Mouse (Mus musculus) intestine, embryonic 16.5 days (tissue): ENCODE measurements around the gene Vangl1. TPM values are rescaled to one million over a fixed set of nuclear protein-coding genes. Genes with fewer than 3 reads are reported as not detected.
A peak's percentile ranks its signal among the peaks of the same experiment; 100 is the strongest.

Experiments used
- ATAC-seq: fragments of 200-750 bp; cut with Nextera tagmentation; 2 replicates; pipeline ENCODE4 v1.8.0; 2017; ENCODE audit warnings: moderate TSS enrichment, moderate library complexity
- H3K27ac ChIP-seq: fragments of 300-500 bp; sonication (generic); 2 replicates; pipeline ENCODE4 v1.5.1; 2014; ENCODE audit warnings: mild to moderate bottlenecking, low read length
- H3K27me3 ChIP-seq: fragments of 300-500 bp; sonication (generic); replicated peaks from 2 replicates; pipeline ENCODE4 v1.6.1; 2014; ENCODE audit warnings: low read length, control low read depth, mixed read lengths; ENCODE audit not compliant: control insufficient read depth, insufficient read depth
- H3K36me3 ChIP-seq: fragments of 300-500 bp; sonication (generic); 2 replicates; pipeline ENCODE4 v1.6.1; 2014; ENCODE audit warnings: low read length, control low read depth; ENCODE audit not compliant: control insufficient read depth, insufficient read depth
- H3K4me1 ChIP-seq: fragments of 300-500 bp; sonication (generic); 2 replicates; pipeline ENCODE4 v1.6.1; 2014; ENCODE audit warnings: low read length, control low read depth, mixed read lengths; ENCODE audit not compliant: control insufficient read depth, insufficient read depth
- H3K4me2 ChIP-seq: fragments of 300-500 bp; sonication (generic); 2 replicates; pipeline ENCODE4 v1.6.1; 2014; ENCODE audit warnings: low read depth, low read length, control low read depth
- H3K4me3 ChIP-seq: fragments of 300-500 bp; sonication (generic); 2 replicates; pipeline ENCODE4 v1.5.1; 2014; ENCODE audit warnings: mild to moderate bottlenecking, low read length
- H3K9ac ChIP-seq: fragments of 300-500 bp; sonication (generic); 2 replicates; pipeline ENCODE4 v1.6.1; 2014; ENCODE audit warnings: low read depth, low read length
- H3K9me3 ChIP-seq: fragments of 300-500 bp; sonication (generic); 2 replicates; pipeline ENCODE4 v1.6.1; 2016; ENCODE audit warnings: low read length, control low read depth; ENCODE audit not compliant: control insufficient read depth
- WGBS: fragments of 180-500 bp; shearing (Covaris S2); extraction: QIAGEN DNeasy Blood & Tissue Kit; methylation state at CpG from one replicate; pipeline ENCODE4 v1.1.7; 2014; 5-methylcytosine and 5-hydroxymethylcytosine counted together
- polyA plus RNA-seq: library from polyadenylated mRNA; unstranded; fragments of >200 nt; fragmentation: Nextera tagmentation; extraction: Ambion mirVana; gene quantifications from 2 replicates; pipeline ENCODE4 v1.2.1, GENCODE M21; 2015

The Vangl1 gene
- polyA plus RNA-seq, 1 experiment from 2014 or later, result 18.7 TPM

DNA sequence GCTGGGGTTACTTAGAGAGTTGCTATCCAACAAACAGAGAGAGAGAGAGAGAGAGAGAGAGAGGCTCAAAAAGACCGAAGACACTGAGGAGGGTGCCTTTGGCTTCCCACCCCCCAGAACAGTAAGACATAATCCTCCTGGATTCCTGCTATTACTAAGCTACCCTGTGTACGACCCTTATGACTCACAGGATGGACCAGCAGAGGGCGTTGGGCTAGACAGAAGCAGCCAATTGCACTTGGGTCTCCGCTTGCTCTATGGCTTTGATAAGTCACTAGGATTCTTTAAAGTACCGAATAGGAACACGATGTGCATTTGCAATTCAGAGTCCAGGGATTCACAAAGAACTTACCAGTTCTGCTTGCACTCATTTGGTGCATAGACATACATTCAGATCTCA lies 74.0 kb downstream of the Vangl1 start:
- Histone ChIP-seq H3K4me2 (no peak overlapping the region), H3K9me3 (no peaks in the 10 kb centered on the region), H3K27ac (no peak overlapping the region), H3K36me3 (no peaks in the 10 kb centered on the region), H3K4me1 (peaks cover 3% of the 10 kb centered on the region; the same call in 1 of the 2 replicates), H3K9ac (no peak overlapping the region), H3K4me3 (no peak overlapping the region), H3K27me3 (no peaks in the 10 kb centered on the region)
- no peak for ATAC-seq
- WGBS, result 75% methylated on average over 6 of the region's 6 CpGs

DNA sequence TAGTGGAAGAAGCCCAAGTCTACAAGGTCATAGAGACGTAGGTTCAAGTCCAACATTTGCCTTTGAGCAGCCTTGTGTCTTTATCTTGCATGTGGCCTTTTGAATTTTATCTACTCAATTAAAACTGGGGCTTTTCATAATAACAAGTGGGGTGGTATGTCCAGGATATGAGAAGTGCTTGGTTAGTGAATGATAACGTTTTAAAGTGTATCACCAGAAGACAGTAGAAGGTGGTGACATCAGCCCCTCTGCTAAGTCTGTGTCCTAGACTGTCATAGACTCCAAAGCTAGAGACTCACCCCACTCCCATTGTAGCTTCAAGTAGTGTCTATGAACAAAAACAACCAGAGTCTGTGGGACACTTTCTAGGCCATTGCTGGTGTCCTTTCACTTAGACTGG lies 76.3 kb downstream of the Vangl1 start:
- Histone ChIP-seq H3K4me1 (no peaks in the 10 kb centered on the region), H3K27ac (no peak overlapping the region), H3K9me3 (no peaks in the 10 kb centered on the region), H3K4me2 (no peak overlapping the region), H3K9ac (no peak overlapping the region), H3K4me3 (no peak overlapping the region), H3K36me3 (no peaks in the 10 kb centered on the region), H3K27me3 (no peaks in the 10 kb centered on the region)
- no peak for ATAC-seq
- 89% methylated on average over 2 of the region's 2 CpGs for WGBS

DNA sequence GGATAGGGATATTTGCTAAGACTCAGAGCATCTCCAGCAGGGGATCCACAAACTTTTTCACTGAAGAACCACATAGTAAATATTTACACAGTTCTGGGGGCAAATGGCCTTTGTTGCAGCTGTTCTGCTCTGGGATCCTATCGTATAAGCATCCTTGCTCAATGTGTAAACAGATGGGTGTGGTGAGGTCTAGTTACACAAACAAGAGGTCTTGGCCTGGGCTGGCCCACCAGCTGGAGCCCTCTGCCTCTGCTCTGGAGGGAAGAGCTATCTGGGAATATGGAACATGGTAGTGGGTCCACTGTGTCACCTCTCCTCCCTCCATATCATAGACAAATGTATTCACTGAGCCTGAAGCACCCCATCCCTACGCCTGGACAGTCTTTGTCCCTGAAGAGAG lies 77.4 kb downstream of the Vangl1 start:
- H3K4me1 ChIP-seq, result no peaks in the 10 kb centered on the region
- no peaks in the 10 kb centered on the region for H3K36me3 ChIP-seq
- H3K27ac ChIP-seq, result no peak overlapping the region
- no peak overlapping the region for H3K4me3 ChIP-seq
- ATAC-seq, result peak; percentile 66
- 58% methylated on average over 2 of the region's 2 CpGs for WGBS
- H3K9me3 ChIP-seq, result no peaks in the 10 kb centered on the region
- H3K27me3 ChIP-seq, result no peaks in the 10 kb centered on the region
- H3K9ac ChIP-seq, result no peak overlapping the region
- no peak overlapping the region for H3K4me2 ChIP-seq

DNA sequence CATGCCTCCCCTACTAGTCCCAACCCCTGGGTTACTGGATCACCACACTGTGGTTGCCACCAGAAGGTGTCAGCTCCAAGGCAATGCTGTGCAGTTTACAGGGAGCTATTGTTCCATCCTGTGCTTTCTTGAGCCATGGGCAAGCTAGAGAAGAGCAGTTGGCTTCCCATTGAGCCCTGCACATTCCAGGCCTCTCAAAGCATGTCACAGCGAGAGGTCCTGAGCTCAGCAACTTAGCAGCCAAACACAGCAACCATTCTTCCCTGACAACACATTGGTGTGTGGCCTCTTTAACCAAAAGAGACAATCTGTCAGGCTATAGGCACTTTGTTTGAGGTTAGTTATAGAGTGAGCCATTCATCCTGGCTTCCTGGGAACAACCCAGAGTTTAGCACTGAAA lies 78.9 kb downstream of the Vangl1 start:
- Histone ChIP-seq H3K4me1 (no peaks in the 10 kb centered on the region), H3K27ac (no peak overlapping the region), H3K9ac (no peak overlapping the region), H3K27me3 (no peaks in the 10 kb centered on the region), H3K4me2 (no peak overlapping the region), H3K4me3 (no peak overlapping the region), H3K36me3 (no peaks in the 10 kb centered on the region), H3K9me3 (no peaks in the 10 kb centered on the region)
- WGBS, result 70% methylated on average over 1 of the region's 1 CpGs
- ATAC-seq, result no peak

DNA sequence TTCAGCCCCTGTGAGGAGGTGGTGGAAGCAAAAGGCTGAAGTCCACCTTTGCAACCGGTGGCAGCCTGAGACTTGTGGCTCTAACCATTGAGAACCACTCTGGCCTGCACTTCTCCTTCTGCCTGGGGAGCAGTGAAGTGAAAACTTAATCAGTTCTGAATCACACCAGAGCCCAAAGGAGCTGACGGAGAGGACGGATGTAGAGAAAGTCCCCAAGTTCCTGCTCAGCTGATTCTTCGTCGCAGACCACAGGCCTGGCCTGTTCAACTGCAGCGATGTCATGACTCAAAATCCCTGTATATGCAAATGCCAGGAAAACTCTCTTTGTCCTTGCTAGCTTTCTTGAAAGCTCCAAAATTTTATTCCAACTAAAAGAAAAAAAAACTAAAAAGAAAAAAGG lies 80.8 kb downstream of the Vangl1 start:
- Histone ChIP-seq H3K4me1 (no peaks in the 10 kb centered on the region), H3K9me3 (no peaks in the 10 kb centered on the region), H3K4me2 (no peak overlapping the region), H3K36me3 (no peaks in the 10 kb centered on the region), H3K27me3 (no peaks in the 10 kb centered on the region), H3K9ac (no peak overlapping the region), H3K27ac (no peak overlapping the region), H3K4me3 (no peak overlapping the region)
- WGBS, result 70% methylated on average over 6 of the region's 6 CpGs
- ATAC-seq, result no peak

DNA sequence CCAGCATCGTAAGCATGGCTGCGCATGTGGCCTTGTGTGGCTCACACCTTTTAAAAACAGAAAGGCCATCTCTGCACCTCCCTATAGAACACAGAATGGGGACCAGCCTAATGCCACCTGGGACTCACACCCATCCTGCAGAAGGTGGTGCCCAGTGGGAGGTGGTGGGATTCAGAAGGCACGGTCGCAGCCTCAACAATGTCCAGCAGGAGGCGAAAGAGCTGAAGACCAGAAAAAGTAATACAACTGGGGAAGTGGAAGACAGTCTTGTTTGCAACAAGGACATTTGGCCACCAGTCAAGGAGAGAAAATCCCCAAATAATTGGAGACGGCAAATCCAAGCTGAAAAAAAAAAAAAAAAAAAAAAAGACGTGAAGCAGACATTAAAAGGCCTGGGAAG lies 82.4 kb downstream of the Vangl1 start:
- no peak for ATAC-seq
- 73% methylated on average over 7 of the region's 7 CpGs for WGBS

DNA sequence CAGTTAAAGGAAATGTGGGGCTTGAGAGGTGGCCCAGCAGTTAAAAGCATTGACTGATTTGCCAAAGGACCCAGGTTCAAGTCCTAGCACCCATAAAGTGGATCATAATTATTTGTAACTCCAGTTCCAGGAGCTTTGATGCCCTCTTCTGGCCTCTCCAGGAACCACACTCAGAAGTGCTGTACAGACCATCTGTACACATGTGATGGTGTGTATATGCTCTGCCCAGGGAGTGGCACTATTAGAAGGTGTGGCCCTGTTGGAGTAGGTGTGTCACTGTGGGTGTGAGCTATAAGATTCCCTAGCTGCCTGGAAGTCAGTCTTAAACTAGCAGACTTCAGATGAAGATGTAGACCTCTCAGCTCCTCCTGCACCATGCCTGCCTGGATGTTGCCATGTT lies 83.5 kb downstream of the Vangl1 start:
- Histone ChIP-seq H3K36me3 (no peaks in the 10 kb centered on the region), H3K9me3 (no peaks in the 10 kb centered on the region), H3K4me1 (no peaks in the 10 kb centered on the region), H3K4me3 (no peak overlapping the region), H3K27ac (no peak overlapping the region), H3K4me2 (no peak overlapping the region), H3K9ac (no peak overlapping the region), H3K27me3 (no peaks in the 10 kb centered on the region)
- no peak for ATAC-seq

More for the DNA sequence above, 82.4 kb downstream of the Vangl1 start:
- Histone ChIP-seq H3K4me3 (no peak overlapping the region), H3K27ac (no peak overlapping the region), H3K9me3 (no peaks in the 10 kb centered on the region), H3K27me3 (no peaks in the 10 kb centered on the region), H3K4me2 (no peak overlapping the region), H3K9ac (no peak overlapping the region), H3K4me1 (no peaks in the 10 kb centered on the region), H3K36me3 (no peaks in the 10 kb centered on the region)

DNA sequence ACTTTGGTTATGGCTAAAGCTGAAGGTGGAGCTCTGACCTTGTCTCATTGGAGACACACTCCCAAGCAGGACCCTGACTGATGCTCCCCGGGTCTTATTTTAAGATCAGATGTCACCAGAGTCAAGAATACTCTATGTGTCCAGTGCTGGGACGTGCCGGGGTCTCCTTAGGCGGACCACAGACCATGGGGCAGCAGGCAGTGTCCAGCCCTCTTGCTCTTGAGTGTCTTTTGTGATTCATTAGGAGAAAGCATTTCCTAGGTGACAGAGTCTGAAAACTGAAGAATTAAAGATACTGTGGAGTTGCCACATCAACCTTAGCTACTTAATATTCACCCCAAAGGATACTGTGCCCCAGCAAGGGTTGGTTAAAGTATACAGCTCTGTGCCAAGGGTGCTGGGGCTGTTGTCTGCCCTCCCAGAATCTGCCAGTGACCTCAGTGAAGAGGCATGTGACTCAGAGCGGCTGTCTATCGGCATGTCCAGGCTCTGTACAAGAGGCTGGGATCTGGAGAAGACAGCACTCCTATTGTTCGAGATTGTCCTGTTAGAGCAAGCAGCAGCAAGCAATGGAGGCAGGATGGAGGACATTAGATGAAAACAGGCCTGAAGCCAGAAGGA lies 92.4 kb downstream of the Vangl1 start:
- no peak overlapping the region for H3K27ac ChIP-seq
- no peaks in the 10 kb centered on the region for H3K27me3 ChIP-seq
- H3K4me1 ChIP-seq, result no peaks in the 10 kb centered on the region
- no peaks in the 10 kb centered on the region for H3K9me3 ChIP-seq
- no peaks in the 10 kb centered on the region for H3K36me3 ChIP-seq
- no peak overlapping the region for H3K4me3 ChIP-seq
- ATAC-seq, result no peak
- 83% methylated on average over 7 of the region's 7 CpGs for WGBS
- no peak overlapping the region for H3K9ac ChIP-seq
- H3K4me2 ChIP-seq, result no peak overlapping the region

DNA sequence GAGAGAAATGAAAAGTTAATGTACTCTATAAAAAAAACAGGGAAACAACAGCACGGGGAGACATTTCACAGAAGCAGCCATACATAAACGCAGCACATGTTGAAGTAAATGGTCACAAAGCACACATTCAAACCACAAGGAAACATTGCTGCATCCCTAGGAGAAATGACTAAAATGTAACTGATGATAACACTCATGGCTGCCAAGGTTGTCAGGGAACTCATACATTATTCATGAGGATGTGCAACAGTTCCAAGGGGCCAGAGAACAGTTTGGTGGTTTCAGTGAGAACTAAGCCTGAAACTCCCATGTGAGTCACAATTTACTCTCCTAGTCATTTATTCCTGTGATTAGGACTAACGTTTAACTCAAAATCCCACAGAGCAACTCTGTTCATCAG lies 96.3 kb downstream of the Vangl1 start:
- ATAC-seq, result no peak
- Histone ChIP-seq H3K27ac (no peak overlapping the region), H3K9ac (no peak overlapping the region), H3K36me3 (no peaks in the 10 kb centered on the region), H3K4me1 (no peaks in the 10 kb centered on the region), H3K4me2 (no peak overlapping the region), H3K9me3 (no peaks in the 10 kb centered on the region), H3K4me3 (no peak overlapping the region), H3K27me3 (no peaks in the 10 kb centered on the region)
- 64% methylated on average over 3 of the region's 3 CpGs for WGBS
